Mouse (Mus musculus): ENCODE measurements around the gene Fam49a.
A peak's percentile ranks its signal among the peaks of the same experiment; 100 is the strongest.

Gene Fam49a

GRCm38 (mm10) chr12:12359923-12360322 is 98.0 kb downstream of the Fam49a start:
- no peak for DNase-seq (ENCODE audit: low spot score in 2 of 2)

GRCm38 (mm10) chr12:12362371-12362770 is 100.4 kb downstream of the Fam49a start:
- DNase-seq (ENCODE audit: low spot score in 2 of 2), result no peak

- no peak for DNase-seq (ENCODE audit: low spot score in 2 of 2)
Observed at GRCm38 (mm10) chr12:12364201-12364600, 102.3 kb downstream of the Fam49a start.

- DNase-seq (ENCODE audit: low spot score in 2 of 2), result no peak
Observed at GRCm38 (mm10) chr12:12367423-12367822, 105.5 kb downstream of the Fam49a start.

GRCm38 (mm10) chr12:12373111-12373862 is 111.3 kb downstream of the Fam49a start:
- no peak for DNase-seq (ENCODE audit: low spot score in 2 of 2)

- no peak for DNase-seq (ENCODE audit: low spot score in 2 of 2)
Observed at GRCm38 (mm10) chr12:12379056-12379455, 117.1 kb downstream of the Fam49a start.

- no peak for DNase-seq (ENCODE audit: low spot score in 2 of 2)
Observed at GRCm38 (mm10) chr12:12389271-12389670, 127.3 kb downstream of the Fam49a start.

GRCm38 (mm10) chr12:12396224-12396623 is 134.3 kb downstream of the Fam49a start:
- DNase-seq (ENCODE audit: low spot score in 2 of 2), result peak in 1 of 2 experiments; percentile 38

- DNase-seq (ENCODE audit: low spot score in 2 of 2), result no peak
Observed at GRCm38 (mm10) chr12:12401051-12401465, 139.1 kb downstream of the Fam49a start.

- DNase-seq (ENCODE audit: low spot score in 2 of 2), result no peak
Observed at GRCm38 (mm10) chr12:12401504-12401903, 139.6 kb downstream of the Fam49a start.

GRCm38 (mm10) chr12:12405491-12406110 is 143.7 kb downstream of the Fam49a start:
- DNase-seq (ENCODE audit: low spot score in 2 of 2), result no peak

- no peak for DNase-seq (ENCODE audit: low spot score in 2 of 2)
Observed at GRCm38 (mm10) chr12:12409044-12409443, 147.1 kb downstream of the Fam49a start.

- DNase-seq (ENCODE audit: low spot score in 2 of 2), result peak; percentile 74 to 92
Observed at GRCm38 (mm10) chr12:12412674-12413073, 150.7 kb downstream of the Fam49a start.

- no peak for DNase-seq (ENCODE audit: low spot score in 2 of 2)
Observed at GRCm38 (mm10) chr12:12420423-12420822, 158.5 kb downstream of the Fam49a start.

GRCm38 (mm10) chr12:12420841-12421579 is 159.1 kb downstream of the Fam49a start:
- peak; percentile 72 to 88 for DNase-seq (ENCODE audit: low spot score in 2 of 2)

GRCm38 (mm10) chr12:12421580-12421878 is 159.6 kb downstream of the Fam49a start:
- DNase-seq (ENCODE audit: low spot score in 2 of 2), result no peak

- no peak for DNase-seq (ENCODE audit: low spot score in 2 of 2)
Observed at GRCm38 (mm10) chr12:12425188-12425587, 163.2 kb downstream of the Fam49a start.

GRCm38 (mm10) chr12:12427285-12427684 is 165.3 kb downstream of the Fam49a start:
- DNase-seq (ENCODE audit: low spot score in 2 of 2), result no peak

GRCm38 (mm10) chr12:12428886-12429285 is 166.9 kb downstream of the Fam49a start:
- no peak for DNase-seq (ENCODE audit: low spot score in 2 of 2)
